Mouse (Mus musculus): ENCODE measurements at regions not wholly inside any gene's neighbourhood (a gene's known extent, or its start where the extent isn't known, plus 50 kb on each side); places are given as distances from the start of the nearest gene placed in this dataset.
"Not testable (repeated sequence)": the region's sequence is repeated elsewhere in the genome, so short reads cannot be mapped to it uniquely, and the experiment has no call there.

DNA sequence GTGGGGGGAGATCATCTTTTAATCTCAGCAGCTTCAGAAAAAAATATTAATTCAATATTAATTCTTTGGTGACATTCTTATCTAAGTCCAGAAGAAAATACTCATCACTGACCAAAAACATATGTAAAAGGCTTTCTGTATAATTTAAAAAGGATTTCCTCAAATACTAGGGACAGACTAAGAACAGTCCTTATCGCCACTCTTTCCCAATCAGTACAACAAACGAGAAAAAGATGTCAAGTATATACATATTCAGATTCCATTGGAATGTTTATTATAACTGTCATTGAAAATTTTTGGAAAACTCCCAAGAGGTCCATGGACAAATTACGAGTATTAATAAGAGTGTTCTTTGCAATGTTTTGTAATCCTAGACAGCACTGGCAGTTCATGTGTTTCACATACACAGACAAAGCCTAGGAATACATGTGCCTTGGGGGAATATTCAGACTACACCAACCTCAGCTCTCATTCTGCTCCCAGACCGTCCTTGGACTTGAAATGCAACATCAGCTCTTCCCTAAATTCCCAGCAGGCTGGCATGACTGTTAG lies 270.4 kb upstream of the Dcbld2 start:
- no peak for DNase-seq (ENCODE audit: low read depth)

DNA sequence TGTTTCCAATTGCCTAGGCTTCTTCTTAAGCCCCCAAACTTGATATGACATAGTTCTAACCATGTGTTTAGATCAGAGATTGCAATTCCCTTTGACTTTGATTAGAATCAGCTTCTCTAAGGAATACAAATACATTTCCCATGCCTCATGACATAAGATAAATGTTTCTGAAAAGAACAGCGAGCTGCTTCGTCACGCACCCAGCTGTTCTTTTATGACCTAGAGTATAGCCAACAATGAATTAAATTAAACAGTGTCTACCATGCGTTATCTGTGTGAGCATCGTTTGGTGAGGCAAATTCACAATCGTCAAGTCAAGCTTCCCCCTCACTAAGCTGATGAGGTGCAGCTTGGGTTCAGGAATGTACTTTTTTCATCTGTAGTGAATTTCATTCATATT lies 261.8 kb upstream of the Dcbld2 start:
- no peak for DNase-seq (ENCODE audit: low read depth)

DNA sequence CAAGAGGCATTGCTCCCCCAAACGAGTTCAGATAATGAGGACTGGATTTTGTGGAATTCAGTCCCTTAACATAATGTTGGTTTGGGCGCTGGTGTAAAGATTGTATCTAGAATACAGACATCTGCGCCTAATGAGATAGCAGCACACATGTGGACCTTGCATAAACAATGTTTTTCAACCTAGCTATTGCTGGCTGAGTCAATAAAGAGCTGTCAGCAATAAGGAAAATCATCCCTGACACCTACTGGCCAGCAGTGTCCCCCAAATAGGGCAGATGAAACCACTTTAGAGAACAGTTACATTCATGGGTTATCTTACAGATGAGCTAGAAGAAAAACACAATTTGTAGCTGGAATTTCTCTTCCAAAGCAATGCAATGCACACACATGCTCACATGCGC lies 252.7 kb upstream of the Dcbld2 start:
- DNase-seq (ENCODE audit: low read depth), result no peak

DNA sequence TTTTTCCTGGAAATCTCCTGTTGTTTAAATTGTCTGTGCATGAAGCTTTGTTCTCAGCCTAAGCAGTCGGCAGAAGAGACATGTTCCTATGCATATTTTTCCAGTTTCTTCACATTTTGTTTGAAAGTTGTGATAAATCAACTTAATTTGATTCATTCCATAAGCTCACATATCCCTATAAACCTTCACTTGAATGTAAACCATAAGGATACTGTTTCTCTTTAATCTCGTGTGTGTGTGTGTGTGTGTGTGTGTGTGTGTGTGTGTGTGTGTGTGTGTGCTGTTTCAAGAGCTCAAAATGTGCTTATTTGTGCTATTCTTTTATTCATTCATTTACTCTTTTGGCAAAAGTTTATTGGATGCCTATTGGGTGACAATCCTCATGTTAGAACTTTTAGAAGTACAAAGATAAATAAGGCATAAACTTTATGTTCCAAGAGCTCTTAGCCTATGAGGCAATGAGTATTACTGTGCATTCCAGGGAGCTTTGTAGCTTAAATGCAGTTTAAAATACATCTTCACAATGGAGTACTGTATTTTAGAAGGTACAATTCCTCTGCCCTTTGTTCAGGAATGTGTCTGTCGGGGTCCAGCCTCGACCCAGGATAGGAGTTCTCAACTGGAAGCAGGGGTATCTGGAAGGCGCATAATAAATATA lies 229.4 kb upstream of the Dcbld2 start:
- no peak for DNase-seq (ENCODE audit: low read depth)

DNA sequence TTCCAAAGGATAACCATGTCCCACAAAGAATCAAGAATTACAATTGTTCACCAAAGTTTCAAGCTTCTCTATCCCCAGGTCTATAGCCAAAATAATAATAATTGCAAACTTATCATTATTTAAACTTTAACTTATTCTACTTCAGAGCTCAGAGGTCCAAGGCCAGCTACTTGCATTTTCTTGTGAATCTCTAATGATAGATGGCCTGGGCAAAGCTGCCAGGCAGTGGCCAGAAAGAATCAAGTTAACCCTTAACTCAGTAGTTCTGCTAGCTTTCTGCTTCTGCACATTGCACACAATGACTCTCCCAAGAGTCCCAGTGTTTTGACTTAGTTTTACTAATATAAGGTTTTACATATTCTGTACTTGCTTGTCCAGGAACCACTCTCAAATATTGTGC lies 228.3 kb upstream of the Dcbld2 start:
- DNase-seq (ENCODE audit: low read depth), result not testable (repeated sequence)

DNA sequence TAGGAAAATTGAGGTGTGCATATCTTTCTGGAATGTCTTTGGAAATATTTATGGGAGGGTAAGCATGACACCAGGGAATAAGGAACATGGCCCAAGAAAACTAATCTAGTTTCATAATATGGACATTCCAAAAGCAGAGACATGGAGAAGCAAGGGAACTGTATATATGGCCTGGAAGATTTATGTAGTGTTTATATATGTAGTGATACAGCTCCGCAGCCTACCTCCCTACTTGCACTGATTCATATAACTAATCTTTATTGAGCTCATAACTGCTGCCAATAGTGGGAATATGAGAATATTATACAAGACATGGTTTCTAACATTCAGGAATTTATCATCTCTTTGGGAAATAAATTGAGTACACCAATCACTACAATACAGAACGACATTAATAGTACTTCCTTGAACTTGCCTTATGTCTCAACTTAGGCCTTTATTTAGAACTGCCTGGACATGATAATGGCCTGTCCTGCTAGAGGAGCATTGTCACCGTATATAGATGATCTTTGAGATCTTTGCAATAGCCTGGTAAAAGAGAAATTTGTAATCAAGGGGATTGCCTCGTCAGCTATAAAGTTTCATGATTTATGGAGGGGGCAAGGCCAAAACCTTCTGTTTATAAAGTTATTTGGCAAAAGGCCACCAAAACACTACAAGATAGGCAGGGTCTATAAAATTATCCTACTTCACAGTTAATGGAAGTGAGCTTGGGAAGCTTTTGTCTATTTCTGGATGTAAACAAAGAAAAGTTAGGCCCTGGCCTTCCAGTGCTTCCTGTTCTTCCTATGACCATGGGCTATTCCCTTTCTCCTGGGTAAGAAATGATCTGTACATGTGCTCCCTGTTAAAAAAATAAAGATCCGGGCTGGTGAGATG lies 213.4 kb upstream of the Dcbld2 start:
- DNase-seq (ENCODE audit: low read depth), result no peak

DNA sequence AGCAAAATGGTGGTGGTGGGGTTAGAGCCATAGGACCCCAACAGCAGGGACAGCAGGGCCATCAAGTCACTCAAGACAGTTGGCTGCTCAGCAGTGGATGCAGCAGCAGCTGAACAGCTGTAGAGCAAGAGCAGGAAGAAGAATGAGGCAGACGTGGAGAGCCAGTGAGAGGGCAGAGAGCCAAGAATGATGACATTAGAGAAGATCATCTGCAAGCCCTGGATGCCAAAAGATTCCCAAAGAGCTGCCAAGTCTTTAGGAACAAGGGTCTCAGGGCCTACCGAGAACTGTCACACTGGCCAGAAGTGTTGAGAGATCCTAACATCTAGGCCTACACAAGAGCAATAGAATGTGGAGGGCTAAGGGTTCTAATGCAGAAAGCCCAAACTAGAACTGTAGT lies 196.4 kb upstream of the Dcbld2 start:
- no peak for DNase-seq (ENCODE audit: low read depth)

DNA sequence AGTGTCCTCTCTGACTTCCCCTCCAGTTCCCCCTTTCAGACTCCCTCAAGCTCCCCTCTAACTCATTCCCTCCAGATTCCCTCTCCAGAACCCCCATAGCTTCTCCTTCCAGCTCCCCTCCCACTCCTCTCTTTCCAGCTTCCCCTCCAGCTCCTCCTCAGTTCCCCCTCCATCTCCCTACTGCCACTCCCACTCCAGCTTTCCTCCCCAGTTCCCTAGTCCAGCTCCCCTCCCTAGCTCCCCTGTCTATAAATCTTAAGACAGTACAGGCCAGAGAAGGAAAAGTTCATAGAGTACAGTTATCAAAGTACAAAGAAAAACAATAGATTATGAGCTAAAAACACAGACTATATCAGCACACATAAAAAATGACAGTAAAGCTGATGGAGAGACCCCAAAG lies 173.6 kb upstream of the Dcbld2 start:
- no peak for DNase-seq (ENCODE audit: low read depth)

DNA sequence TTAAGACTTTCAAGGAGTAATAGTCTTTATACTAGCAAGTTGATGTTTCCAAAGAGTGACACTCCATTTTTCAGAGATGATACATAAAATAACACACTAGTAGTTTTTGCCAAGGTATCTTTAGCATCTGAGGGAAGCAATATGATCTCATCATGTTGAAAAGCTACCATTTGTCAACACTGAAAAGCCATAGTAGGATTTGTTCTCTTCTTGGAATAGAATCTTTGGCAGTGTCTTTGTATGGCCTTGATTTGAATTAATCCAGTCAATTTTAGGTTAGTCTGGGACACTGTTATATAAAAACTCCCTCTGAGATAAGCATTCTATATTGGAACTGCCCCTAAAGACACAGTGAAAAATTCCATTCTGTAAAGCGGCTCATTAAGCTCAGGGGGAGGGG lies 171.4 kb upstream of the Dcbld2 start:
- DNase-seq (ENCODE audit: low read depth), result no peak

DNA sequence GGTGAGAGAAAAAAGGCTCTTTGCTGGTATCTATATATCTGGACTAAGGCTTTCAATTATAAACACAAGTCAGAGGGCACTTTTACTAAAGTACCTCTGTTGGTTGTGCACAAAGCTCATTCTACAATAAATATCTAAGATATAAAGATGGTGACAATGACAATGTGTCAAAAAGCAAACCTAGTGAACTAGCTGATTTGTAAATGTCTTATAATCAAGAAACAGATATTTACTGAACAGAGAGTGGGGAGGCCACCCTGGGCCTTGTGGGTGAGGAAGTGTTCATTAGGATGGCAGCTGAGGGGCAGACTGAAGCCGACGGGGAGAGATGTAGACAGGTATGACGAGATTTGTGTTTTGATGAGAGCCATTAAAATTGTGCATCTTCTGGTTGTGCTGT lies 132.0 kb upstream of the Dcbld2 start:
- no peak for DNase-seq (ENCODE audit: low read depth)

DNA sequence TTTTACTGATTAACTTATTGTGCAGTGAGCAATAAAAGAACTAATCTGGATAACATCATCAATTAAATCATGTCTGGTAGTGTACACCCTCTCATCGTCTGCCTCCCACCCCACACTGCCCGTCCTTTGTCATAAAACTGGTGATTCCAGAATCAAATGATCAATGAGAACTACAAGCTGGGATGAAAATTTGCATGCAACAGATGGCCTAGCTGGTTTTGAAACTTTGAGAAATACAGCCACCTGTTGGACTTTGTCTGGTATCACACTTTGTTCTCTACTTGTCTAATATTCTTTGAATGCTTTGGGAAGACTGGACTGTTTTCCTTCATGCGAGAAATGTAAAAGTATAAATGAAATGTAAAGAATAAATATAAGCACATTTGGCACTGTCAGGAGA lies 126.8 kb upstream of the Dcbld2 start:
- DNase-seq (ENCODE audit: low read depth), result no peak

DNA sequence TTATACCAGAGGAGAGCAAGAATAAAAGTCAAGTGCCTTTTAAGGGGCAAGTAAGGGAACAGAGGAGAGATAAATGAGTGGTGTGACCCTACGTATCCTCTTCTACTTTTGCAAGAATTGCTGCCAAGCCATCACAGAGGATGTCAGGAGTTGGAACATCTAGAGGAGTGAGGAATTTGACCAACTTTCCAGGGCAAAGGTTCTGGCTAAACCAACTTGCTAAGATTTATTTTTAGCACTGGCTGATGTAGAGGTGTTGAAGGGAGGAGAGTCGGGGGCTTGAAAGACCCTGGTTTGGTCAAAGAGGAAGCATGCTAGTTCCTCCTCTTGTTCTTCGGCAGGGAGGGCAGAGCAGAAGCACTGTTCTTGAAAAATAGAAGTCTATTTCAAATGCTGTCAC lies 113.8 kb upstream of the Dcbld2 start:
- DNase-seq (ENCODE audit: low read depth), result no peak

DNA sequence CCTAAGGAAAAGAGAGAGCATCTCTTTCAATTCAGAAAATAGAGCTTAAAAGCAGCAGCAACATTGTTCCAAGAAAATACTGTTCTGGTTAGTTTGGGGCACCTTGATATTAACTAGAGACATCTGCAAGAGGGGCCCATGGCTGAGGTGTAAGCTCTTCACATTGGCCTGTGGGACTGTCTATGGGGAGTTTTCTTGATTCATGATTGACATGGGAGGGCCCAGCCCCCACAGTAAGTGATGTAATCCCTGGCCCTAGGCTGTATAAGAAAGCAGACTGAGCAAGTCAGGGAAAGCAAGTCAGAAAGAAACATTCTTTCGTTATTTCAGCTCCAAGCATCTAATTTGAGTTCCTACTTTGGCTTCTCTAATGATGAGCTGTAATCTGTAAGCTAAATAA lies 113.1 kb upstream of the Dcbld2 start:
- DNase-seq (ENCODE audit: low read depth), result no peak

DNA sequence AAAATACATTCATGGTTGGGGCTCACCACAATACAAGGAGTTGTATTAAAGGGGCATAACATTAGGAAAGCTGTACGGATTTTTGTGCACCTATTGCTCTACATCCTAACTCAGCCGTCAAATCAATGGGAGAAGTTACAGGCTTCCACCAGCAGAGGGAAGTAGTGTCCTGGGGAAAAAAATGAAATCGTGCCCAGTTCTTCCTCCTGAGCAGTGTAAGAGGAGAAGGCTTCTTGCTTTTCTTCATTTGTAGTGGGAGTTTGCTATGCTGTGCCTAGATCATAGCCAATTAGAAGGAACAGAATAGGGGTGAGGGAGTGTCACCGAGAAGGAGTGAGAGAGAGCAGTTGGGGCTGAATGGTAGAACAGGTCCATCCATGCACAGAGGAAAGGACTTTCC lies 108.7 kb upstream of the Dcbld2 start:
- DNase-seq (ENCODE audit: low read depth), result peak; percentile 4

DNA sequence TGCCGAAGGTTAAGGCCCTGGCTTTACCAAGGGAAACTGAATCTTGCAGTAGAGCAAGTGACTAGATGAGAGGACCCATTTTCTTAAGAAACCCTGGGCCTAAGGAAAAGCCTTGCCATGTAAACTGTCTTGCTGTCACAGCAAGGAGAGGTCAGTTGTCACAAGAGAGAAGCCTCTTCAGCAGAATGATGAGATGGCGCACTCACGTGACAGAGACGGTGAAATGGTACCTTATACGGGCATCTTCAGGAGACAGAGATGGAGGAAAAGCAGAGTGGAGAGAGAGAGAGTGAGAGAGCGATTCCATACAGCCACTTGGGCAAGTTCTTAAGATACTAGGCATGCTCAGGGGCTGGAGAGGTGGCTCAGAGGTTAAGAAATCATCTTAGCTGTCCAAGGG lies 108.1 kb upstream of the Dcbld2 start:
- no peak for DNase-seq (ENCODE audit: low read depth)

DNA sequence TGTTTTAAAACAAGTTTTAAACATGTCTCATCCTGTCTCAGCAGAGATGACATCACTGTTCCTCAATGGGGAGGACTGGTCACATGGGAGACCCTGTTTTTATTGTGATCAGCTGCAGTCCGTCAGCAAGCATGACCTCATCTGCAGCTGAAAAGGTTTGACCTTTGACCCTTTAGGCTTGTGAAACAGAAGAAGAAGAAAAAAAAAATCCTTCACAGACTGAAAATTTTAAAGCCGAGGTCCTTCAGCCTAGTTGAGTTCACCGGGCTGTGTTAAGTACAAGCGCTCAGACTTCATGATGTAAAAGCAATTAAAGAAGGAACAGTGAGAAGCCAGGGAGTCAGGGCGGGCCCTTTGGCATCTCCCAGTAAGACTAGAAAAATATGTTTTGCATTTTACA lies 104.7 kb upstream of the Dcbld2 start:
- DNase-seq (ENCODE audit: low read depth), result no peak

DNA sequence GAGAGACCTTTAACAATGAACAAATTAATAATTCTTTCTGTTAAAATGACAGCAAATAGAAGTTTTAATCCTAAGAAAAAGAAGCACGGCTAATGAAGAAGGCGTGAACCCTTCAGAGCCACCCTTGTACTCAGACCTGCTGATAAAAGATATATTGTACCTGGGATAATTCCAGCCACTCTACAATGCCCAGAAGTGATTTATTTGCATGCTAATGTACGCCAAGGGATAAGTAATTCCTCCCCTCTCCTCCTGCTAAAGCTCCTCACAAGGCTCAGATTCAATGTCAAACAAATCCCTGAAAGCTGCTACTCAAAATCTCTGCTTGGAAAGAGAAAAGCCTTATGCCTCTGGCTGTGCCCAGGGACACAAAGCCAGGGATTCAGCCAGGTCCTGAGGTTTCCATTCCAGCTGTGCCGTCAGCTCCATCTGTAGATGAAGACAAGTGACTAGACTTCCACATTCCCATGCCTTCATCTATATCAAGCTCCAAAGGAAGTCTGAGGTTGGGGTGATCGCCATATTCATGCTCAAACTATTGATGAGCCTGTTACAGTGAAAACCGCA lies 91.3 kb upstream of the Dcbld2 start:
- no peak for DNase-seq (ENCODE audit: low read depth)

DNA sequence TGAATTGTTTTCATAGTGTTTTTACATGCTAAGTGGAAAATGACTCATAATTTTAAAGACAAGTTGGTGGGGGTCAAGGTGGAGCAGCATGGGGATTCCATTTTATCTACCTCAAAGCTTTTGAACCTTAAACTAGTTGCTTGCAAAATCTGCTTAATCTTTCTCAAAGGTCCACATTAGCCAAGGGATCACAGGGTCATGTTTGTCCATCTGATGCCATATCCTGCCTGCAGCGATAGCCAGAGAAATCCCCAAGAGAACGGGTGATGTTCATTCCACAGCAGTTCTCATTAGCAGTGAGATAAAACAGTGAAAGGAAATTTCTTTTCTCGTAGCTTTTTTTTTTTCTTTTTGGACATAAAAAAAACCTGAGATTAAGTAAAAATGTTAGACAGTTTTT lies 77.2 kb upstream of the Dcbld2 start:
- no peak for DNase-seq (ENCODE audit: low read depth)

DNA sequence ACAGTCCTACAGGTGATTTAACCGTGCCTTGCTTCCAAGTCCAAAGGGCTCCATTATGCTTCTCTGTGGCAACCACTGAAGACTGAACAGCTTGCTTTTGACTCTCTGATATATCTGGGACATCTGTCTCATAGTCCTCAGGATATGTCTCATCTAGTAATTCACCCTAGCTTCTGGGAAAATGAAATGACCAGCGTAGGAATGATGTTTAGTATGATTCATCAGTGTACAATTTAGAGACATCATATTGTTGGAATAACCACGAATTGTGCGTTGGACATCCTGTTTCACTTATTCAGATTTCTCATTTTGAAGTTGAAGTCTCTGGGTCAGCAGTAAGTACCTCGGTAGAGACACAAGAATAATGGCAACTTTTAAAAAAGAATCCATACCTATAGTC lies 64.3 kb upstream of the Dcbld2 start:
- DNase-seq (ENCODE audit: low read depth), result no peak

DNA sequence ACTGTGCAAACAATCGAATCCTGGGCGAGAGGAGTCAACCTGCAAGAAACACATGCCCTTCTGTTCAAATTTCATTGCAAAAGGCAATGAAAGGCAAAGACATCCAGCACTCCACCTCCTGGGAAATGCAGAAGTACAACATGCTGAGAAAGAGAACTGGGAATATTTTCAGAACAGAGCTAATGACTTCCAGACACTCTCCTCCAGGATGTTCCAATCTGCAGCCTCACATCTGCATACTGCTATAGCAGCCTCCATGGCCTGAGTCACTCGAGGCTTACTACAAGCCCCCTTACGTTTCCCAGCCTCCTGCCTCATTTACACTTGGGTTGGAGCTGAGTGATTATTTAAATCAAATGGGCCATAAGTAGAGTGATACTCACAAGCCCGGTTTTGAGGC lies 58.9 kb upstream of the Dcbld2 start:
- DNase-seq (ENCODE audit: low read depth), result no peak

DNA sequence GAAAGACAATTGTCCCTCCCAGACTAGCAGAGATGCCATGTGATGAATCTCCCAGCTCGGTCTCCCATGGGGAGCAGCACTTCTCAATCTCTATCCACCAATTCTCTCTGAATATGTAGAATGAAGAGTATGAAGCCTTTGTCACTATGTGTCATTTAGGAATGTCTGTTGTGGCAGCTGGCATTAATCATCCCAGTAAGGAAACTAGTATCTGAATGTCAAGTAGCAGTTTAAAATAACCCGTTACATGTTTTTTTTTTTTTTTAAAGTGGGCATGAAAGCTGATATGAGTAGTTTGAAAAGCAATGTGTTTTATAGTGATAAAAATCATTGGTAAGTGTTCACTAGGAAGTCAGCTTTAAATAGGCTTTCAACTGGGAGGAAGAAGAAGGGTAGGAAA lies 58.4 kb upstream of the Dcbld2 start:
- no peak for DNase-seq (ENCODE audit: low read depth)

DNA sequence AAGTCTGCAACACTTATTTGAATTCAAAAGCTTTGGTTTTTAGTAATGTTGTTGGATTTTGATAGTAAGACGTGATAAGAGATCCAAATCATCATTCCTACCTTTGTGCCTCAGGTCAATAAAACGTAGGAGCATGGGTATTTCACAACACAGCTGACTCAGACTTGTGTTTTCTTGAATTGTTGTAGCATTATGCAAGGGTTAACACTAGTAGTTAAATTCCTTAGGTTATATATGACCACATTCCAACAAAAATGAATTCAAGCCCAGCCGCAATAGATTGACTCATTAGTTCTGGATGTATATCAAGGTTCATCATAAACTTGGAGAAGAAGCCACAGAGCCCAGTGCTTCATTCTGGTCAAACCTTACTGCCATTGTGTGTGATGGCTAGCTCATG lies 56.1 kb upstream of the Dcbld2 start:
- DNase-seq (ENCODE audit: low read depth), result no peak

DNA sequence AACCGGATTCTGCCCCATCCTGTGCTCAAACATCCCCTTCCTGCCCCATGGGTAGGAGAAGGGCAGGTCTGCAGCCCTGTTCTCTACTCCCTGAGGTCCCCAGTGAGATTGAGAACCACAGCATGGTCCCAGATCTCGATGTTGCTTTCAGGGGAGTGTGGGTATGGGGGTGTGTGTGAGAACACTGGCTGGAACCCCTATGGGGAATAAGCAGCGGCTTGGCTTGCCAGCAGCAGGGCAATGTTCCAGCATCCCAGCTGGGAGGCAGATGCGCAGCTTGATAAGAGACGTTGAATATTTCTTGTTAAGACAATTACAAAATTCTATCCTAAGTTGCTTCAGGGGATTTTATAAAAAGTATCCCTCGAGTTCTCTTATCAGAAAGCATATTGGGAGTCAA lies 53.7 kb upstream of the Dcbld2 start:
- DNase-seq (ENCODE audit: low read depth), result no peak

All from gonadal fat pad, adult 2 months (tissue).